Mouse (Mus musculus) midbrain, embryonic 11.5 days (tissue): ENCODE results near the gene Il17ra. TPM values are rescaled to one million over a fixed set of nuclear protein-coding genes. Genes with fewer than 3 reads are reported as not detected.

ENCODE experiments used
- ATAC-seq: fragments of 200-750 bp; cut with Nextera tagmentation; 2 replicates; pipeline ENCODE4 v1.8.0; 2017; ENCODE audit warnings: moderate TSS enrichment, moderate library complexity; ENCODE audit not compliant: low FRiP score
- DNase-seq: peaks from one replicate; pipeline ENCODE4 v3.0.0; 2015; ENCODE audit warnings: low spot score; ENCODE audit errors: missing footprints
- H3K27ac ChIP-seq: fragments of 300-500 bp; sonication (generic); 2 replicates; pipeline ENCODE4 v1.5.1; 2014; ENCODE audit warnings: low read depth, low read length
- H3K27me3 ChIP-seq: fragments of 300-500 bp; sonication (generic); 2 replicates; pipeline ENCODE4 v1.6.1; 2014; ENCODE audit warnings: mild to moderate bottlenecking, low read length, moderate library complexity, mixed read lengths; ENCODE audit not compliant: control insufficient read depth, insufficient read depth
- H3K36me3 ChIP-seq: fragments of 300-500 bp; sonication (generic); 2 replicates; pipeline ENCODE4 v1.6.1; 2014; ENCODE audit warnings: mild to moderate bottlenecking, low read length, moderate library complexity, mixed read lengths; ENCODE audit not compliant: control insufficient read depth, insufficient read depth
- H3K4me1 ChIP-seq: fragments of 300-500 bp; sonication (generic); 2 replicates; pipeline ENCODE4 v1.6.1; 2014; ENCODE audit warnings: low read length; ENCODE audit not compliant: control insufficient read depth, insufficient read depth
- H3K4me2 ChIP-seq: fragments of 300-500 bp; sonication (generic); 2 replicates; pipeline ENCODE4 v1.6.1; 2014; ENCODE audit warnings: mild to moderate bottlenecking, moderate library complexity
- H3K4me3 ChIP-seq: fragments of 300-500 bp; sonication (generic); 2 replicates; pipeline ENCODE4 v1.5.1; 2014; ENCODE audit warnings: low read depth, low read length
- H3K9ac ChIP-seq: fragments of 300-500 bp; sonication (generic); 2 replicates; pipeline ENCODE4 v1.6.1; 2014; ENCODE audit warnings: low read length
- H3K9me3 ChIP-seq: fragments of 300-500 bp; sonication (generic); 2 replicates; pipeline ENCODE4 v1.6.1; 2016; ENCODE audit warnings: low read length; ENCODE audit not compliant: control insufficient read depth
- WGBS: fragments of 180-500 bp; shearing (Covaris S2); extraction: QIAGEN DNeasy Blood & Tissue Kit; methylation state at CpG from one replicate; pipeline ENCODE4 v1.1.7; 2014; 5-methylcytosine and 5-hydroxymethylcytosine counted together
- polyA plus RNA-seq: library from polyadenylated mRNA; unstranded; fragments of >200 nt; fragmentation: Nextera tagmentation; extraction: Ambion mirVana; gene quantifications from 2 replicates; pipeline ENCODE4 v1.2.1, GENCODE M21; 2014

The Il17ra gene
- polyA plus RNA-seq, 1 experiment from 2014 or later: 1.6 TPM

DNA sequence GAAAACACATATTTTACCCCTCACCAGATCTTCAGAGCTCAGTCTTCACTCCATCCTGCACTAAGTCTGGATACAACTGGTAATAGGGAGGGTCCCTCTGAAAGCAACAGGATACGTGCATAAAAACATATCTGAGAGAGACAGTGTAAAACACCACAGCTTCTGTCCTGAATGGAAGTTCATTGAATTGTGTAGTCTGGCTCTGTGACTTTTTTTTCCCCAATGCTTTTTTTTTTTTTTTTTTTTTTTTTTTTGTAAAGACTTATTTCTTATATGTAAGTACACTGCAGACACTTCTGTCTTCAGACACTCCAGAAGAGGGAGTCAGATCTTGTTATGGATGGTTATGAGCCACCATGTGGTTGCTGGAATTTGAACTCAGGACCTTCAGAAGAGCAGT is 69.5 kb downstream of the Il17ra start:
- no peak overlapping the region for H3K9ac ChIP-seq
- no peaks in the 10 kb centered on the region for H3K27me3 ChIP-seq
- WGBS: 80% methylated on average over 1 of the region's 1 CpGs
- H3K9me3 ChIP-seq: no peaks in the 10 kb centered on the region
- ATAC-seq (no peak), DNase-seq (peak; percentile 79)
- H3K4me2 ChIP-seq: no peak overlapping the region
- peaks cover 9% of the 10 kb centered on the region for H3K4me1 ChIP-seq
- H3K27ac ChIP-seq: no peak overlapping the region
- no peaks in the 10 kb centered on the region for H3K36me3 ChIP-seq
- H3K4me3 ChIP-seq: no peak overlapping the region

DNA sequence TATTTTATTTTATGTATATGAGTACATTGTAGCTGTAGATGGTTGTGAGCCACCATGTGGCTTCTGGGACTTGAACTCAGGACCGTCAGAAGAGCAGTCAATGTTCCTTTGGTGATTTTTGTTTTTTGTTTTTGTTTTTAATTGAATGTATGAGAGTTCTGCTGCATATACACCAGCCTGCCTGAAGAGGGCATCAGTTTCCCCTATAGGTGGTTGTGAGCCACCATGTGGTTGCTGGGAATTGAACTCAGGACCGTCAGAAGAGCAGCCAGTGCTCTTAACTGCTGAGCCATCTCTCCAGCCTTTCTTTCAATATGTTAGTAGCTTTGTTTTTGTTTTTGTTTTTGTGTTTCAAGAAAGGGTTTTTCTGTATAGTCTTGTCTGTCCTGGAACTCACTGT is 73.3 kb downstream of the Il17ra start:
- Histone ChIP-seq H3K4me2 (no peak overlapping the region), H3K9ac (no peak overlapping the region), H3K27ac (no peak overlapping the region), H3K4me1 (peaks cover 8% of the 10 kb centered on the region), H3K9me3 (no peaks in the 10 kb centered on the region), H3K27me3 (no peaks in the 10 kb centered on the region), H3K4me3 (no peak overlapping the region), H3K36me3 (no peaks in the 10 kb centered on the region)
- no peak for ATAC-seq
- DNase-seq: no peak
- 85% methylated on average over 2 of the region's 2 CpGs for WGBS

Other genes starting within 250 kb of the Il17ra start
- gene D330020A13Rik, start 168.9 kb upstream of the Il17ra start, polyA plus RNA-seq: not detected in 2 replicates
- 0.07 and 0.14 TPM in 2 replicates for gene B4galnt3, start 168.7 kb upstream of the Il17ra start, polyA plus RNA-seq
- 62.1 and 67.1 TPM in 2 replicates for gene Kdm5a, start 99.1 kb upstream of the Il17ra start, polyA plus RNA-seq
- gene Ccdc77, start 98.9 kb upstream of the Il17ra start, polyA plus RNA-seq: 25.7 and 27.5 TPM in 2 replicates
- 0.78 and 0.88 TPM in 2 replicates for gene Tmem121b, start 30.6 kb downstream of the Il17ra start, polyA plus RNA-seq
- gene Hdhd5, start 68.1 kb downstream of the Il17ra start, polyA plus RNA-seq: 12.4 and 15.0 TPM in 2 replicates
- 20.6 and 20.9 TPM in 2 replicates for gene Cecr2, start 203.1 kb downstream of the Il17ra start, polyA plus RNA-seq